Mouse (Mus musculus) heart, adult 2 months (tissue): ENCODE measurements around the gene Tnni3.

ENCODE experiments used
- CTCF ChIP-seq: fragments of 200-600 bp; IDR thresholded peaks from 2 replicates; pipeline ENCODE4 v1.8.1; 2022; ENCODE audit warnings: antibody characterized with exemption, mild to moderate bottlenecking, moderate library complexity
- POLR2A ChIP-seq: fragments of 200-500 bp; IDR thresholded peaks from 2 replicates; pipeline ENCODE4 v1.6.1; 2011; ENCODE audit warnings: mild to moderate bottlenecking, low read depth, low read length, control low read depth; ENCODE audit not compliant: insufficient read depth

DNA sequence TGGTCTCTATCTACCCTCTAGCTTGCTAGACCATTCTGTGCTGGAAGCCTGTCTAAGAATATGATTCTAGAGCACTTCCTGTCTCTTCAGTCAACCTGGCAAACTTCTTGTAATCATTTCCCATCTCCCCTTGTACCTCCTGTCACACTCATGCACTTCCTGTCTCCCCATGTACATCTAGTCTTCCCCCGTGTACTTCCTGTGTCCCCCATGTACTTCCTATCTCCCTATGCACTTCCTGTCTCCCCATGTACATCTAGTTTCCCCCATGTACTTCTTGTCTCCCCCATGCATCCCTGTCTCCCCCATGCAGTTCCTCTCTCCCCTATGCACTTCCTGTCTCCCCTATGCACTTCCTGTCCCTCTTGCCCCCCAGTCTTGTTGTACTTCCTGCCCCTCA lies 5.5 kb downstream of the Tnni3 start:
- TF ChIP-seq POLR2A (no peak; the same call in 1 of the 2 replicates), CTCF (no peak)
